Mouse (Mus musculus): Measurements from ENCODE around the gene Olfr495.

Olfr495 gene

DNA sequence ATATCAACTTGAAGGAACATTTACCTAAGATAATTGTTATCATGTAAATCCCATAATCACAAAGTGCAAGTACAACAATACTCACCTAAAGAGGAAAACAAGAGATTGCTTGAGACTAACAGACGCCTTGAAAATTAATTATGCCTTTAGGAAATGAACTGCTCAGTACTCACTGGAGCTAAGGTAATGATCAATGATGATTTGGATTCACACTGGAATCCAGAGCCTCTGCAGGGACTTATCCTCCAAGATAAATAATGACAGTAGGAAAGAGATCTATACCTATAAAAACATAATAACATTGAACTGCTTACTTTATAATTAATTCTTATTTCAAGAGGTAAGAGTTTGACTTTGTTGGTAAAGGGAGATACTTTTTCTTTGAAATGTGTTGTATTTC, at the start of gene Olfr495:
Olfr495 (plus strand) TSS at position 301 of the 400 bp plus-strand sequence.
- no peak for DNase-seq (ENCODE audit: low spot score in 2 of 2)

DNA sequence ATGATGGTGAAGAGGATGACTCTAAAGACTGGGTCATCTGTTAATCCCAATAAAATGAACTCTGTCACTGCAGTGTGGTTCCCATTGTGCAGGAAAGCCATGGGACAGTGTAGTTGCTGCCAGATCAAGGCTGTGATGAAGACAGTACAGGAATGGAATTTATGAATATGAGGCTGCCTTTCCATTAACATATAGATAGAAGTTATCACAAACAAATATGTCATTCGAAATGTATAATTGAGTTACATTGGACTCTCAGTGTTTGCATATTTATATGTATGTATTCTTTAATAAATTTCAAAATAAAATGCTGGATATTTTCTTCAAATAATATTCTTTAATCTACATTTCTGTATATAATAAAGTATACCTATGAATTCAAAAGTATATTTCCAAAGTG, 46.1 kb upstream of the Olfr495 start, which contains the start of gene Olfr493:
Olfr493 (minus strand) TSS at position 101 of the 400 bp plus-strand sequence.
- DNase-seq (ENCODE audit: low spot score in 2 of 2): no peak

DNA sequence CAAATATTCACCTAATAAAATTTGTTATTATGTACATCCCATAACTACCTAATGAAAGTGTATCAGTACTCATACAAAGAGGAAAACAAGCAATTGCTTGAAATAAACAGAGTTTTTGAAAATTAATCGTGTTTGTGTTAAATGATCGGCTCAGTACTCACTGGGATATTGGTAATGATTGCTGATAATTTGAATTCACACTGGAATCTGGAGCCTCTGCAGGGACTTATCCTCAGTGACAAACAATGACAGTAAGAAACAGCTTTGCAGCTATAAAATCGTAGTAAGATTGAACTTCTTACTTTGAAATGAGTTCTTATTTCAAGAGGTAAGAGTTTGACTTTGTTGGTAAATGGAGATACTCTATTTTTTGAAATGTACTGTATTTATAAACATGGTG, 27.9 kb upstream of the Olfr495 start, which contains the start of gene Olfr494:
Olfr494 (plus strand) TSS at position 301 of the 400 bp plus-strand sequence.
- DNase-seq (ENCODE audit: low spot score in 2 of 2): no peak

- no peak for DNase-seq (ENCODE audit: low spot score in 2 of 2)
Measured at GRCm38 (mm10) chr7:108420121-108420520, 27.2 kb downstream of the Olfr495 start, which contains the start of gene Olfr497. Olfr497 (plus strand) TSS chr7:108420421.
